Mouse (Mus musculus) C2C12 (cell line): ENCODE results near the gene Xylt2. TPM values are rescaled to one million over a fixed set of nuclear protein-coding genes. Genes with fewer than 3 reads are reported as not detected.

ENCODE experiments used
- H3K27me3 ChIP-seq: one replicate; pipeline ENCODE4 v1.6.1; 2011; ENCODE audit not compliant: control insufficient read depth, insufficient read depth, insufficient read length
- H3K36me3 ChIP-seq: one replicate; pipeline ENCODE4 v1.6.1; 2011; ENCODE audit not compliant: control insufficient read depth, insufficient read depth
- H3K4me3 ChIP-seq: one replicate; pipeline ENCODE4 v1.5.1; 2011; ENCODE audit warnings: mild to moderate bottlenecking, control low read depth; ENCODE audit not compliant: poor library complexity, insufficient read depth, severe bottlenecking
- H3K79me2 ChIP-seq: one replicate; pipeline ENCODE4 v1.6.1; 2011; ENCODE audit not compliant: control insufficient read depth, insufficient read depth
- H3K79me3 ChIP-seq: one replicate; pipeline ENCODE4 v1.6.1; 2011; ENCODE audit warnings: low read depth, control low read depth
- H3ac ChIP-seq: one replicate; pipeline ENCODE3; 2011; ENCODE audit warnings: low read depth; ENCODE audit not compliant: control insufficient read depth, insufficient read length
- CEBPB ChIP-seq: IDR thresholded peaks from one replicate; pipeline ENCODE4 v1.6.1; 2011; ENCODE audit warnings: low read depth, mild to moderate bottlenecking, control low read depth, moderate library complexity
- MAX ChIP-seq: IDR thresholded peaks from one replicate; pipeline ENCODE4 v1.6.1; 2011; ENCODE audit warnings: mild to moderate bottlenecking, control low read depth
- MYOG ChIP-seq: IDR thresholded peaks from one replicate; pipeline ENCODE4 v1.6.1; 2011; ENCODE audit not compliant: control insufficient read depth, insufficient read length; ENCODE audit errors: extremely low read depth
- polyA plus RNA-seq: library from polyadenylated mRNA; unstranded; fragments of >200 nt; fragmentation: generic; extraction: Trizol; gene quantifications from one replicate; pipeline ENCODE4 v1.2.1, GENCODE M21; 2012; ENCODE audit warnings: missing spikeins

The Xylt2 gene
- polyA plus RNA-seq, 1 experiment, result 10.4 TPM

DNA sequence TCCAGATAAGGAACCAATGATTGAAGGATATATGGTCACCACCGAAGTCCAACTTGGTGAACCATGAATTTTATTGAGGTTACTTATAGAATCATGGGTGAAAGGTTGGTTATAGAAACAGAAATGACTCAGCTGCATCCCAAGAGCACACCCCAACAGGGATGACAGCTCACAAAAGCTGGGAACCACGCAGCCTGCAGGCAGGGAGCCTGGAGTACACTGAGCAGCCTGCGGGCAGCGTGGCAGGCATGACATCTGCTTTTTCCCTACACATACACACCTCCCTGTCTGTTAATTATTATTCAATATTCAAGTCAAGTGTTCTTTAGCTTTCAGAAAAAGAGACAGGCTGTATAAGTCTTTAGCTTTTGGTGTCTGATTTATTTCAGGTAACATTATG is 62.7 kb downstream of the Xylt2 start:
- no peaks in the 10 kb centered on the region for H3K79me3 ChIP-seq
- no peak overlapping the region for H3K4me3 ChIP-seq
- H3K79me2 ChIP-seq, result no peaks in the 10 kb centered on the region
- H3K27me3 ChIP-seq, result no peaks in the 10 kb centered on the region
- no peak for TF ChIP-seq CEBPB
- TF ChIP-seq MYOG, result no peak
- TF ChIP-seq MAX, result no peak
- H3K36me3 ChIP-seq, result no peaks in the 10 kb centered on the region
- no peak overlapping the region for H3ac ChIP-seq

Other genes with a start within 250 kb of the Xylt2 start
- gene Cacna1g, start 203.3 kb downstream of the Xylt2 start, polyA plus RNA-seq, result 0.04 TPM
- gene Spata20, start 191.3 kb downstream of the Xylt2 start, polyA plus RNA-seq, result not detected
- 0.25 TPM for gene Epn3, start 177.5 kb downstream of the Xylt2 start, polyA plus RNA-seq
- gene Mycbpap, start 155.8 kb downstream of the Xylt2 start, polyA plus RNA-seq, result not detected
- gene Rsad1, start 128.3 kb downstream of the Xylt2 start, polyA plus RNA-seq, result 3.2 TPM
- gene Chad, start 112.5 kb downstream of the Xylt2 start, polyA plus RNA-seq, result 0.12 TPM
- 2.7 TPM for gene Acsf2, start 75.6 kb downstream of the Xylt2 start, polyA plus RNA-seq
- gene Lrrc59, start 47.7 kb downstream of the Xylt2 start, polyA plus RNA-seq, result 346 TPM
- gene Mrpl27, start 23.7 kb downstream of the Xylt2 start, polyA plus RNA-seq, result 57.0 TPM
- gene Eme1, start 23.6 kb downstream of the Xylt2 start, polyA plus RNA-seq, result 10.1 TPM
- not detected for gene Gm11541, start 27.0 kb upstream of the Xylt2 start, polyA plus RNA-seq
- 0.02 TPM for gene Cdc34b, start 64.3 kb upstream of the Xylt2 start, polyA plus RNA-seq
- gene Tmem92, start 105.2 kb upstream of the Xylt2 start, polyA plus RNA-seq, result 0.13 TPM